Mouse (Mus musculus) neural tube, embryonic 11.5 days (tissue): Measurements from ENCODE around the gene Zfp420. TPM values are rescaled to one million over a fixed set of nuclear protein-coding genes. Genes with fewer than 3 reads are reported as not detected.

Experiments used
- ATAC-seq: fragments of 200-750 bp; cut with Nextera tagmentation; 2 replicates; pipeline ENCODE4 v1.8.0; 2017; ENCODE audit warnings: moderate number of reproducible peaks, mild to moderate bottlenecking, moderate TSS enrichment, moderate library complexity; ENCODE audit not compliant: insufficient read depth, low FRiP score, low TSS enrichment
- DNase-seq: peaks from one replicate; pipeline ENCODE4 v3.0.0-alpha.2; 2015; ENCODE audit warnings: low spot score
- H3K27ac ChIP-seq: fragments of 300-500 bp; sonication (generic); 2 replicates; pipeline ENCODE4 v1.5.1; 2014; ENCODE audit warnings: low read depth, mild to moderate bottlenecking, low read length
- H3K27me3 ChIP-seq: fragments of 300-500 bp; sonication (generic); 2 replicates; pipeline ENCODE4 v1.6.1; 2014; ENCODE audit warnings: mild to moderate bottlenecking, low read length, mixed read lengths; ENCODE audit not compliant: control insufficient read depth, insufficient read depth
- H3K36me3 ChIP-seq: fragments of 300-500 bp; sonication (generic); 2 replicates; pipeline ENCODE4 v1.6.1; 2014; ENCODE audit warnings: mild to moderate bottlenecking, low read length, moderate library complexity, mixed read lengths; ENCODE audit not compliant: control insufficient read depth, insufficient read depth
- H3K4me1 ChIP-seq: fragments of 300-500 bp; sonication (generic); 2 replicates; pipeline ENCODE4 v1.6.1; 2014; ENCODE audit warnings: low read length, mixed read lengths; ENCODE audit not compliant: control insufficient read depth, insufficient read depth
- H3K4me2 ChIP-seq: fragments of 300-500 bp; sonication (generic); 2 replicates; pipeline ENCODE4 v1.6.1; 2014; ENCODE audit warnings: low read depth, mild to moderate bottlenecking, moderate library complexity
- H3K4me3 ChIP-seq: fragments of 300-500 bp; sonication (generic); 2 replicates; pipeline ENCODE4 v1.5.1; 2014; ENCODE audit warnings: low read depth, low read length
- H3K9ac ChIP-seq: fragments of 300-500 bp; sonication (generic); 2 replicates; pipeline ENCODE4 v1.6.1; 2014; ENCODE audit warnings: mild to moderate bottlenecking, low read length
- H3K9me3 ChIP-seq: fragments of 300-500 bp; sonication (generic); 2 replicates; pipeline ENCODE4 v1.6.1; 2016; ENCODE audit warnings: low read length; ENCODE audit not compliant: control insufficient read depth
- WGBS: fragments of 180-500 bp; shearing (Covaris S2); extraction: QIAGEN DNeasy Blood & Tissue Kit; methylation state at CpG from one replicate; pipeline ENCODE4 v1.1.7; 2014; 5-methylcytosine and 5-hydroxymethylcytosine counted together
- polyA plus RNA-seq: library from polyadenylated mRNA; unstranded; fragments of >200 nt; fragmentation: Nextera tagmentation; extraction: Ambion mirVana; gene quantifications from 2 replicates; pipeline ENCODE4 v1.2.1, GENCODE M21; 2014

The Zfp420 gene
- polyA plus RNA-seq, 1 experiment from 2014 or later = 12.2 TPM

DNA sequence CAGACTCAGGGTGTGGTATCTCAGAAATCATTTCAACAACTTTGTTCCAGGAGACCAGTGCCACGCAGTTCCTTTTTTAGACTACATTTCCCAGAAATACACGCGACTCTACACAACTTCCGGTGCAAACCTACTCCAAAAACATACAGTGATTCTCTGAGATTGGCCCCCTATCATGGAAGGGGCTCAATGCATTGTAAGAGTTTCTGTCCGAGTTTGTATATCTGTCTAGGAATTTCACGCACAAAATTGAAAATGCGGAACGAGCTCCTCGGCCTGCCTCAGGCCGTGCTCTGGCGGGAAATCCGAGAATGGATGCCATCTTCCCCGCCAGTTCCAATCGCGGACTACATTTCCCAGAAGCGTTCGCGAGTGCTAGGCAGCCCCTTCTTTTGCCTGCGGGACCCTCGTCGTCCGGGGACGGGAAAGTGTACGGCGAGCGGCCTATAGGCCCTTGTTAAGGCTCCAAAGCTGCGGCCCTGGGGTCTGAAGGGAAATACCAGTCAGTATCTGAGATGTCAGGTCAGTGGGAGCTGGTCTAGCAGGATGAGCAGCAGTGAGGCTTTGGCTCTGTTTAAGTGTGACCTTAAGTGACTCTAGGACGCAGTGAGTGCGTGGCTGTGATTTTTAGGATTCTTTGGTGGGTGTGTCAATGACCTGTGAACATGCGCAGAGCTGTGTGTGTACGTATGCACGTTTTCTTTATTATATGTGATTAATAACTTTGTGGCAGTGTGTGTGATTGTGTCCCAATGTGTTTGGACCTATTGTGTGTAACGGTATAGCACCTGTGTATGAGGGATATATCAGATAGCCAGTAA is 48.6 kb downstream of the Zfp420 start, which contains the start of gene Zfp383:
TSS of gene Zfp383 (plus strand) at position 94 of the 821 bp plus-strand sequence.
- Histone ChIP-seq H3K27me3 (no peaks in the 10 kb centered on the region), H3K27ac (0 out of 2 replicates have a peak within 1 kb of the TSS, but pooled peaks have one; percentile 93), H3K36me3 (peaks cover 7% of the 10 kb centered on the region), H3K4me3 (peak within 1 kb of the TSS; percentile 53), H3K9me3 (no peaks in the 10 kb centered on the region), H3K4me1 (peaks cover 4% of the 10 kb centered on the region; the same call in 1 of the 2 replicates), H3K9ac (peak within 1 kb of the TSS; percentile 67), H3K4me2 (peak within 1 kb of the TSS; percentile 63)
- DNase-seq (peak; percentile 93), ATAC-seq (peak; percentile 82)
- WGBS = 1% methylated on average over 33 of the region's 33 CpGs

DNA sequence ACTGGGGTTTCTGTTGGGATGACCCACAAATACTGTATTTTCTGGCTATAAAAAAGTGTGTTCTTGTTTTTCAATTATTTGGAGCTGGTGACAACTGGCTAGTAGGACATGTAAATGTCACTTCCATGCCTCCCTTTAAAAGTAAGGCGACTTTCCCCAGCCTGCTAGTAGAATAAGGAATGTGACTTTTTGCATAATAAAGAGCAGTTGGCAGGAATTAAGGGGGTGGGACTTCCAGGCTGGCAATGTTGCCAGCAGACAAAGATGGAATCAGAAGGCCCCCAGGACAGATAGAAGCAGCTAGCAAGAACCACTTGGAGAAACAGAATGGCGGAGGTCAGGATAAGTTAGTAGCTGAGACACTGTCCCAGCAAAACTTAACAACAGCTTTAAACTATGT is 50.5 kb downstream of the Zfp420 start:
- no peak overlapping the region for H3K4me3 ChIP-seq
- H3K9ac ChIP-seq = no peak overlapping the region
- 65% methylated on average over 2 of the region's 2 CpGs for WGBS

DNA sequence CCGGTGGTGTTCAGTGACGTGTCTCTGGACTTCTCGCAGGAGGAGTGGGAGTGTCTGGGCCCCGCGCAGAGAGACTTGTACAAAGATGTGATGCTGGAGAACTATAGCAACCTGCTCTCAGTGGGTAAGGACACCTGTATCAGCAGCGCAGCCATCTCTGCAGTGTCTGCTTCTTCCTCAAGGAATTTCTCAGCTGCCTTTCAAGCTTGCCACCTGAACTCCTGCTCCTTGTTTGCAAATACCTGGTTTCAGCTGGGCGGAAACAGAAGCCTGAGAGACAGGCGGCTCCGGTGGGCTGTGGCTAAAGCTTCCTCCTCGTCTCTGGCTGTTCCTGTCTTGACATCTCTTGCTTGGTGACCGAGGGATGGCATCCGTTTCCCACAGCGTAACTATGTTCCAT is 52.4 kb downstream of the Zfp420 start:
- no peak for ATAC-seq
- peaks cover 23% of the 10 kb centered on the region for H3K36me3 ChIP-seq
- no peak overlapping the region for H3K27ac ChIP-seq
- no peaks in the 10 kb centered on the region for H3K27me3 ChIP-seq
- H3K4me1 ChIP-seq = peaks cover 4% of the 10 kb centered on the region; the same call in 1 of the 2 replicates
- WGBS = 93% methylated on average over 13 of the region's 13 CpGs
- H3K9ac ChIP-seq = no peak overlapping the region
- no peak overlapping the region for H3K4me3 ChIP-seq
- no peak overlapping the region for H3K4me2 ChIP-seq
- H3K9me3 ChIP-seq = no peaks in the 10 kb centered on the region
- no peak for DNase-seq

More for the DNA sequence above, 50.5 kb downstream of the Zfp420 start:
- Histone ChIP-seq H3K27me3 (no peaks in the 10 kb centered on the region), H3K9me3 (no peaks in the 10 kb centered on the region), H3K4me2 (no peak overlapping the region), H3K27ac (no peak overlapping the region), H3K36me3 (peaks cover 21% of the 10 kb centered on the region), H3K4me1 (peaks cover 4% of the 10 kb centered on the region; the same call in 1 of the 2 replicates)
- no peak for DNase-seq
- no peak for ATAC-seq

DNA sequence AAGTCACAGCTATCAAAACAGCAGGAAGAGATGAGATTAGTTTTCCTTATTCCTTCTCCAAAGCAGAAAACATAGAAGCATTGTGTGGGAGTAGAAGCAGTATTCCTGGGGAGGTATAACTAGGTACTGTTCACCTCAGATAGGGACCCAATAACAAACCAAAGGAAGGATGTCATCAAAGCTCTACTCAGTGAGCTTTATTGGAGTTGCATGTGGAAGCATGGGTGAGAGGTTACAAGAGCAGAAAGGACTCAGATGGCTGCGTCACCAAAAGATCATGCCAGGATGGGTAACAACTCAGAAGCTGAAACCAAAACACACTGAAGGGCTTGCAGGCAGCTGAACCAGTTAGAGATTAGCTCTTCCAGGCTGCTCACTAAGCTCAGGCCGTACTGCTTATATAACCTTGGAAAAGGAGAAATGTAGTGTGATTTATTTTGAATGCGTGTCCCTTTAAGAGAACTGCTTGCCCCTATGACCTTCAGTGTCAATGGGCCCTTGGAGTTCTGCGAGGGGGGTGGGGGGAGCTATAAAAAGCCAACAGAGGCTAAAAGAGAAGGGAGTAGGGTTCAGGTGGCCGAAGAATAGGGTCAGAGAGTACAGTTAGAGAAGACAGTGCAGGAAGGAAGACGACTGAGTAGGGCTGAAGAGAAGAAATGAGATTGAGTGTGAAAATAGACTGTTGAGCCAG is 57.7 kb downstream of the Zfp420 start:
- H3K4me2 ChIP-seq = no peak overlapping the region
- H3K27me3 ChIP-seq = no peaks in the 10 kb centered on the region
- 40% methylated on average over 6 of the region's 6 CpGs for WGBS
- ATAC-seq (no peak), DNase-seq (no peak)
- no peaks in the 10 kb centered on the region for H3K9me3 ChIP-seq
- no peaks in the 10 kb centered on the region for H3K4me1 ChIP-seq
- no peak overlapping the region for H3K9ac ChIP-seq
- H3K4me3 ChIP-seq = no peak overlapping the region
- H3K27ac ChIP-seq = no peak overlapping the region
- H3K36me3 ChIP-seq = peaks cover 16% of the 10 kb centered on the region

DNA sequence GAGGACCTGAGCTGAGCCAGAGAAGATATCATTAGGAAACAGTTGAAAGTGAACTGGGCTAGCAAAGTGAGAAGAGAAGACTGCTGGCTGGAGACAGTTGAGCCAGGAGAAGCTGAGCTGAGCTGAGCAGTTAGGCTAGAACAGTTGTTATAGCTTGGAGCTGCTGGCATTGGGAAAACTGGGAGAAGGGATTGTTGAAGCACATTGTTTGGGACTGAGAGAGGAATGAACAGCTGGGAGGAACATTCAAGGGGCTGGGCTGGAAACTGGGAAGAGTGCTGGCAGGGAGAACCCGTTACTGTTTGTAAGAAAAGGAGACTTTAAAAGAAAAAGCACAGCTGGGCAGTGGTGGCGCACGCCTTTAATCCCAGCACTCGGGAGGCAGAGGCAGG is 58.3 kb downstream of the Zfp420 start:
- Histone ChIP-seq H3K27me3 (no peaks in the 10 kb centered on the region), H3K27ac (no peak overlapping the region), H3K9ac (no peak overlapping the region), H3K4me1 (no peaks in the 10 kb centered on the region), H3K4me2 (no peak overlapping the region), H3K36me3 (peaks cover 16% of the 10 kb centered on the region), H3K4me3 (no peak overlapping the region), H3K9me3 (no peaks in the 10 kb centered on the region)
- no peak for DNase-seq
- no peak for ATAC-seq
- 82% methylated on average over 4 of the region's 4 CpGs for WGBS

DNA sequence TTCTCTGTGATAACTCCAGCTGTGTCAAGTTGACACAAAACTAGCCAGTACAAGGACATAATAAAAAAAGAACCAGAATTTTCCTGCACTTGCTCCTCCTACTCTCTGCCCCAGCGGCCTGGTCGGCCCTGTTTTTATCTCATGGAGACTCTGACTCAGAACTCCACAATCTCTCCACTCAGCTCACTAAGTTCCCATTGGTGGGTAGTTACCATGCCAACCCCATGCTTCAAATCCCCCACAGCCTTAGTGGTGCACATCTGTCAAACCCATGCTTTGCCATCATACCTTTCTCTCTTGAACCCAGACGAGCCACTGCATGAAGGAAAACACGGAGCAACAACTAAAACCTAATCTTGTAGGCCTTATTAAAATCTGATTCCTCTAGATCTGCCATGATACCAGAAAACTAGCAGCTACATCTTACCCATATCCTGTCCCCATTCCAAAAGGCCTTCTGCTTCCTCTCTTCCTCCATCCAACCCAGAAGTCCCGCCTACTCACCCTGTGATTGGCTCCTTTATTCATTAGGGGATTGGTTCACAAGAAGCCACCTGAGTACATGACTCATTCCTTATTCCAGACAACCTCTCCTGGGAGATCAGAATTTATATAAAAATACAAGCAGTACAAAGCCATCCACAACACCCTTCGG is 61.8 kb downstream of the Zfp420 start:
- no peak overlapping the region for H3K27ac ChIP-seq
- no peaks in the 10 kb centered on the region for H3K4me1 ChIP-seq
- no peak for DNase-seq
- no peak overlapping the region for H3K4me2 ChIP-seq
- 84% methylated on average over 6 of the region's 6 CpGs for WGBS
- H3K9ac ChIP-seq = no peak overlapping the region
- H3K4me3 ChIP-seq = no peak overlapping the region
- no peak for ATAC-seq
- H3K27me3 ChIP-seq = no peaks in the 10 kb centered on the region
- H3K9me3 ChIP-seq = no peaks in the 10 kb centered on the region
- no peaks in the 10 kb centered on the region for H3K36me3 ChIP-seq

DNA sequence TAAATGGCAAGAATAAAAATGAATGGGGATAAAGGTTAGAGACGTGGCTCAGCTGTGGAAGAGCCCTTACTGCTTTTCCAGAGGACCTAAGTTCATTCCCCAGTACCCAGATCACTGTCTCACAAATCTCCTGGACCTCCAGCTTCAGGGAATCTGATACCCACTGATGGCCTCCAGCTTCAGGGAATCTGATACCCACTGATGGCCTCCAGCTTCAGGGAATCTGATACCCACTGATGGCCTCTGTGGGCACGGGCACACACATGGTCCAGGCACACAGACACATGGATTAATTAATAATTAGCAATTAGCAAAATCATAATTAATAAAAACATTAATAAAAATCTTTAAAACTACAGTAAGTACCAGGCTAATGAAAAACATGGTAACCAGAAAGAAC is 63.0 kb downstream of the Zfp420 start:
- Histone ChIP-seq H3K27ac (no peak overlapping the region), H3K36me3 (no peaks in the 10 kb centered on the region), H3K9me3 (no peaks in the 10 kb centered on the region), H3K9ac (no peak overlapping the region), H3K4me3 (no peak overlapping the region), H3K27me3 (no peaks in the 10 kb centered on the region), H3K4me2 (no peak overlapping the region), H3K4me1 (no peaks in the 10 kb centered on the region)
- WGBS = 47% methylated on average over 2 of the region's 2 CpGs
- ATAC-seq = no peak
- no peak for DNase-seq
